Mouse (Mus musculus): ENCODE results near the gene Tom1l2.

DNA sequence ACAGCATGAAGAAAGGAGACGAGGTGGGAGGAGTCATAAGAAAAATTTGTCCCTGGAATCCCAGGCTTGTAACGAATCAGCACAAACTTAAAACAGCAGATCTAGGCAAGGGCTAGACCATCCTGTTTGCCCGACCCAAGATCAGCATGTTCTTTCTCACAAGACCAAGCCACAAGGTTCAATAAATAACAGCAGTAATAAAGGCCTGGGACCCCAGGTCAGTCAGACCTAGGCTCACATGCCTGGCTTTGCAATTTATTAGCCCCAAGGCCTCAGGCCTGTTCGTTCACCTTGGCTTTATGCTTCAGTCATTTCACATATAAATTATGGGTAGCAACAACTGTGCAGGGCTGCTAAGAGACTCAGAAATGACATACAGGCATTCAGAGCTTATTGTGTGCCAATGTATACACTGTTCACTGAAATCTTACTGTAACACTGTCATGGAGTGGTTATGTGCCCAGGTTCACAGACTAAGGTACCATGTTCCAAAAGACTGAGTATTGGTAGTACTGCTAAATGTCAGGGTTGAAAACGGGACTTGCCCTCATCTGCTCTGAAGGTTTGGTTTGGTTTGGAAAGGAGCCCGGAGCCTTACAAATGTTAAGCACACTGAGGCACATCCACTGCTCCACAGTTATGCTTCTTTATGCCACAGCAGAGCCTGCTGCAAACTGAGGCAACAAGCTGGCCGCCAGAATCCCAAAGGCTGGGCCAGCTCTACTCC is 35.2 kb downstream of the Tom1l2 start:
- TF ChIP-seq POLR2A (IDR thresholded peaks at IDR 0.05; ENCODE audit: borderline replicate concordance, low read depth, low read length) (no peak), CTCF (IDR thresholded peaks at IDR 0.05; ENCODE audit: low read depth, low read length) (no peak)

Measured in bone marrow macrophage, adult 2 months (primary cell).